Mouse (Mus musculus) MEL (cell line): ENCODE measurements around the gene Pou3f1.

Experiments
- CHD2 ChIP-seq: IDR thresholded peaks from 2 replicates; pipeline ENCODE4 v1.6.1; 2011; ENCODE audit warnings: low read length, improper control_type of control experiment
- CTCF ChIP-seq, 3 experiments: IDR thresholded peaks in 2 of 3; conservative IDR thresholded peaks in 1 of 3; 2 replicates each; pipeline ENCODE4 v1.5.1; 2011 to 2012; ENCODE audit warnings: low read length in 3 of 3, low read depth in 2 of 3, mild to moderate bottlenecking in 2 of 3, improper control_type of control experiment in 1 of 3, inconsistent platforms in 1 of 3, mixed read lengths in 1 of 3, moderate library complexity in 1 of 3; ENCODE audit not compliant: control insufficient read depth in 1 of 3, insufficient read depth in 1 of 3, poor library complexity in 1 of 3, severe bottlenecking in 1 of 3
- ELF1 ChIP-seq: IDR thresholded peaks from 2 replicates; pipeline ENCODE4 v1.6.1; 2014; ENCODE audit warnings: low read depth, mild to moderate bottlenecking, inconsistent platforms, low read length, improper control_type of control experiment, moderate library complexity
- EP300 ChIP-seq, 2 experiments: IDR thresholded peaks; 2 replicates each; pipeline ENCODE4 v1.6.1; 2011; ENCODE audit warnings: improper control_type of control experiment in 2 of 2, low read length in 2 of 2, low read depth in 1 of 2, mild to moderate bottlenecking in 1 of 2
- MAZ ChIP-seq: IDR thresholded peaks from 2 replicates; pipeline ENCODE4 v1.6.1; 2012; ENCODE audit warnings: low read depth, mild to moderate bottlenecking, inconsistent platforms, low read length, improper control_type of control experiment
- POLR2A ChIP-seq, 2 experiments: IDR thresholded peaks; 2 replicates each; pipeline ENCODE4 v1.6.1; 2011 to 2012; ENCODE audit warnings: low read length in 2 of 2, mild to moderate bottlenecking in 2 of 2, control low read depth in 1 of 2, improper control_type of control experiment in 1 of 2, low read depth in 1 of 2, moderate library complexity in 1 of 2; ENCODE audit not compliant: control insufficient read depth in 1 of 2, insufficient read depth in 1 of 2, poor library complexity in 1 of 2
- RCOR1 ChIP-seq: IDR thresholded peaks from 2 replicates; pipeline ENCODE4 v1.6.1; 2012; ENCODE audit warnings: low read depth, mild to moderate bottlenecking, inconsistent platforms, low read length, improper control_type of control experiment
- TCF12 ChIP-seq: IDR thresholded peaks from 2 replicates; pipeline ENCODE4 v1.6.1; 2014; ENCODE audit warnings: low read depth, mild to moderate bottlenecking, inconsistent platforms, low read length, improper control_type of control experiment, moderate library complexity

DNA sequence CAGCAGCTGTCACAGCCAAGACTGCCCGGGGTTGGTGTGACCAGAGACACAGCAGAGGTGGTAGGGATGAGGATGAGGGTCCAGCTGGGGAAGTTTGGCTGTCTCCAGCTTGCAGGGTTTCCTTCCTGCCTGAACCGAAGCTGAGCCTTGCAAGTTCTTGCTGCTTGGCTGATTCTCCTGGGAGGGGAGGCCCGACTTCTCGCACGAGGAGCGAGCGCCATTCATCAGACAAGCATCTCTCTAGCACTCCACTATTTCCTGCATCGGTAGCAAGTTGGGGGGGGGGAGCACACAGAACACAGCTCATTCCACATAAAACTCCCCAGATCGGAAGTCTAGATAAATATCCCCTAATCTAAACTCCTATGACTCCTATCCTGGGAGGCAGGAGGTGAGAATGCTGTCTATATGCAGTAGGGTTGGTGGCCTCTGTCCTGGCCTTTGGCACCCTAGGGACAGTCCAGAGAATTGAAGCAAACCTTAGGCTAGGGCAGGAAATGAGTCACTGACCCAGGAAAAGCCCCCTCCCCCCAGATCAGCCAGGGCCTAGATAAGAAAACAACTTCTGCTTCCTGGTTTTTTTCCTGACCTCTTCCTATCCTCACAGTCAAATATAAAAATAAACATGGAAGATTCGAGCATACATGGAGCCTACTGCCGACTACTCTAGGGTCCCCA, 48.3 kb downstream of the Pou3f1 start:
- TF ChIP-seq EP300 (IDR thresholded peaks at IDR 0.05; ENCODE audit: low read depth in 1 of 2, low read length in 2 of 2) (peak; percentile 66 to 82), RCOR1 (no peak), MAZ (no peak), ELF1 (0 out of 2 replicates have a peak, but pooled peaks have one; percentile 10), CTCF (IDR thresholded peaks at IDR 0.05 in 2 of 3, conservative IDR thresholded peaks at IDR 0.05 in 1 of 3; ENCODE audit: control insufficient read depth in 1 of 3, insufficient read depth in 1 of 3, low read depth in 2 of 3, low read length in 3 of 3, poor library complexity in 1 of 3, severe bottlenecking in 1 of 3) (no peak), CHD2 (no peak), POLR2A (IDR thresholded peaks at IDR 0.05; ENCODE audit: control insufficient read depth in 1 of 2, insufficient read depth in 1 of 2, low read depth in 1 of 2, low read length in 2 of 2, poor library complexity in 1 of 2) (no peak), TCF12 (0 out of 2 replicates have a peak, but pooled peaks have one; percentile 4)
